Mouse (Mus musculus) central nervous system, embryonic 18 days (tissue): ENCODE data around the gene Noxa1. TPM values are rescaled to one million over a fixed set of nuclear protein-coding genes. Genes with fewer than 3 reads are reported as not detected.

ENCODE experiments used
- polyA plus RNA-seq: library from polyadenylated mRNA; depleted of rRNA; stranded (reverse); fragments of >200 nt; gene quantifications from 2 replicates; pipeline ENCODE4 v1.2.3, GENCODE M21; 2012; rRNA removed

Noxa1 gene
- polyA plus RNA-seq: 0.07 TPM in 1 of 2 replicates, not detected in the other

DNA sequence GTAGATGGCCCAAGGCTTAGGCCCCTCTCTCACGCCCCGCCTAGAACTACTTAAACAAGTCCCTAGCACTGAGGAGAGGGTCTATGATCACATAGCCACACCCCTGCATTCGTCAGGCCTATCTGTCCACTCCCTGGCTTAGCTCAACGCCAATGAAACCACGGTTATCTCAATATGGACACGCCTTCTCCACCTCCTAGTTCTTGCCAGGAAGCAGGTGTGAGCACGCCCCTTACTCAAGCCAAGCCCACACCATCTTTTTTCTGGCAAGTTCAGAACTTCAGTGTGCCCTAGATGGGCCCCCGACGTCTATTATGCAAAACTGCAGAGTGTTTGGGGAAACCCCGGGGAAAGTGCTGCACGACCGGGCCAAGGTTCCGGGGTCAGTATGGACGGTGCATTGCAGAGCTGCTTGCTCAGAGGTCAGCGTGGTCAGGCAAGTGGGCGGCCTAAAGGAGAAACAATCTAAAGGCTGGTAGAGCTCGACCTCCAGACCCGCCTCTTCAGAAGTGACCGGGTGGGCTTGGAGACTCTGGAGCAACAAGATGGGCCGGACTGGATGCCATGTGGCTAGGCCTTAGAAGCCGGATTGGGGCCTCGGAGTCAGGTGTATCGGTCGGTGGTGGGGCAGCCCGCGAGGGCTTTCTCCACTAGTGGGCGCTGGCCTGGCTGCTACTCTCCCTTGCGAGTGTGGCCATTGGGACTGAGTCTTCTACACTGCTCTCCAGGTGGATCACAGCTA is at the start of gene Noxa1:
TSS of gene Noxa1 (minus strand) at position 41 of the 742 bp plus-strand sequence.

DNA sequence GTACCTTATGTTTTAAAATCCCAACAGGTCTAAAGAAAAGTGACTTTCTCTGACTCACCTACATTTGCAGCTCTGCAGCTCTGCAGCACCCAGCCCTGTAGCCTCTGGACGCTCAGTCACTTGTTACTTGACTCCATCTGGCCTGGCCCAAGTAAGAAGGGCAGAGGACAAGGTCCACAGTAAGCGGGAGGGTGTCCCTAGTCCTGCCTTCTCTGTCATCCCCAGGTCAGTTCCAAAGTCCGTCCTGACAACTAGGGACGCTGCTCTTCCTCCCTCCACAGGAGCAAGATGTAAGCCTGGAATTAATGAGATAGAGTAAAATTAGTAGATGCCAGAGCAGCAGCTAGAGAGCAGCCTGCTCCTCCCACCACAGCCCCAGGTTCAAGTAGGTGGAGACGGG is 14.9 kb downstream of the Noxa1 start, which contains the start of gene Entpd8:
TSS of gene Entpd8 (plus strand) at position 229 of the 400 bp plus-strand sequence.

GRCm38 (mm10) chr2:25054221-25055067 is 40.5 kb downstream of the Noxa1 start, which contains the start of gene Nsmf:
Gene Nsmf (plus strand): TSS chr2:25054355.

Other genes starting within 250 kb of the Noxa1 start
- gene Ehmt1, start 175.5 kb downstream of the Noxa1 start, polyA plus RNA-seq: 105 and 109 TPM in 2 replicates
- 92.5 and 98.4 TPM in 2 replicates for gene Arrdc1, start 159.9 kb downstream of the Noxa1 start, polyA plus RNA-seq
- 45.3 and 47.1 TPM in 2 replicates for gene Zmynd19, start 145.4 kb downstream of the Noxa1 start, polyA plus RNA-seq
- 41.9 and 44.1 TPM in 2 replicates for gene Dph7, start 132.7 kb downstream of the Noxa1 start, polyA plus RNA-seq
- gene Mrpl41, start 120.1 kb downstream of the Noxa1 start, polyA plus RNA-seq: 98.6 and 112 TPM in 2 replicates
- gene Pnpla7, start 119.1 kb downstream of the Noxa1 start, polyA plus RNA-seq: 4.7 and 5.0 TPM in 2 replicates
- 253 and 267 TPM in 2 replicates for gene Nsmf, start 40.8 kb downstream of the Noxa1 start, polyA plus RNA-seq
- gene Entpd8, start 14.8 kb downstream of the Noxa1 start, polyA plus RNA-seq: 0.16 and 0.28 TPM in 2 replicates
- gene Nrarp, start 85.6 kb upstream of the Noxa1 start, polyA plus RNA-seq: 26.0 and 28.6 TPM in 2 replicates
- gene Tor4a, start 101.7 kb upstream of the Noxa1 start, polyA plus RNA-seq: 1.9 and 2.2 TPM in 2 replicates
- gene Nelfb, start 116.3 kb upstream of the Noxa1 start, polyA plus RNA-seq: 69.1 and 73.7 TPM in 2 replicates
- 0.05 TPM in 1 of 2 replicates, not detected in the other for gene Stpg3, start 119.5 kb upstream of the Noxa1 start, polyA plus RNA-seq
- 0.13 TPM in 2 replicates for gene Fam166a, start 123.6 kb upstream of the Noxa1 start, polyA plus RNA-seq
- gene Tubb4b, start 129.6 kb upstream of the Noxa1 start, polyA plus RNA-seq: 424 and 435 TPM in 2 replicates
- gene Slc34a3, start 139.2 kb upstream of the Noxa1 start, polyA plus RNA-seq: 0.03 TPM in 1 of 2 replicates, not detected in the other
- gene Rnf224, start 141.6 kb upstream of the Noxa1 start, polyA plus RNA-seq: 0.05 TPM in 1 of 2 replicates, not detected in the other
- gene Rnf208, start 147.1 kb upstream of the Noxa1 start, polyA plus RNA-seq: 126 and 144 TPM in 2 replicates
- 0.37 and 3.0 TPM in 2 replicates for gene Cysrt1, start 147.3 kb upstream of the Noxa1 start, polyA plus RNA-seq
- gene AL732309.1, start 151.7 kb upstream of the Noxa1 start, polyA plus RNA-seq: 16.6 and 17.1 TPM in 2 replicates
- gene Tmem203, start 160.3 kb upstream of the Noxa1 start, polyA plus RNA-seq: 22.0 and 25.2 TPM in 2 replicates
- gene Tprn, start 167.5 kb upstream of the Noxa1 start, polyA plus RNA-seq: 6.2 and 6.9 TPM in 2 replicates
- gene Ssna1, start 177.3 kb upstream of the Noxa1 start, polyA plus RNA-seq: 123 TPM in 2 replicates
- gene Anapc2, start 177.3 kb upstream of the Noxa1 start, polyA plus RNA-seq: 107 and 110 TPM in 2 replicates
- not detected in 2 replicates for gene Tmem210, start 193.0 kb upstream of the Noxa1 start, polyA plus RNA-seq
- 0.05 TPM in 1 of 2 replicates, not detected in the other for gene Lrrc26, start 194.8 kb upstream of the Noxa1 start, polyA plus RNA-seq
- 60.3 and 61.9 TPM in 2 replicates for gene Grin1, start 224.0 kb upstream of the Noxa1 start, polyA plus RNA-seq
- 24.1 and 24.3 TPM in 2 replicates for gene Man1b1, start 237.2 kb upstream of the Noxa1 start, polyA plus RNA-seq